Comparison of ENCODE assay signal across 8 mouse cellular contexts in genomic region chr17:84044472-84044936, GRCm38 (mm10).
DNase-seq lines count a peak whose midpoint lies in the region; ATAC-seq and TF ChIP-seq lines count a peak whose summit lies in the region.

No protein-coding gene starts in this region.

- H3K4me3 ChIP-seq in hindbrain, embryonic 11.5 days (ENCODE audit: low read depth, low read length): no peak overlapping the region
- H3K4me3 ChIP-seq in hindbrain, embryonic 13.5 days: no peak overlapping the region
- no peak overlapping the region for H3K4me3 ChIP-seq in heart, embryonic 11.5 days (ENCODE audit: low read depth, low read length)
- no peak overlapping the region for H3K4me3 ChIP-seq in cerebellum, adult 2 months (replicated peaks; ENCODE audit: insufficient read depth, low read depth, low read length)

- no peak for TF ChIP-seq CTCF in cerebellum, adult 2 months (IDR thresholded peaks at IDR 0.05; ENCODE audit: borderline replicate concordance, insufficient read depth, low read depth, low read length)

- no peaks in the 10 kb centered on the region for H3K9me3 ChIP-seq in hindbrain, embryonic 11.5 days (ENCODE audit: control insufficient read depth, low read length)
- no peaks in the 10 kb centered on the region; the same call in 1 of the 2 replicates for H3K9me3 ChIP-seq in hindbrain, embryonic 13.5 days
- H3K9me3 ChIP-seq in heart, embryonic 11.5 days (replicated peaks; ENCODE audit: control insufficient read depth, low read length): peaks cover 5% of the 10 kb centered on the region; the same call in 1 of the 2 replicates

- no peaks in the 10 kb centered on the region for H3K36me3 ChIP-seq in hindbrain, embryonic 11.5 days (ENCODE audit: control insufficient read depth, insufficient read depth, low read length)
- H3K36me3 ChIP-seq in hindbrain, embryonic 13.5 days: no peaks in the 10 kb centered on the region
- peaks cover 2% of the 10 kb centered on the region; the same call in 1 of the 2 replicates for H3K36me3 ChIP-seq in heart, embryonic 11.5 days (ENCODE audit: control insufficient read depth, insufficient read depth, low read length)

- WGBS in hindbrain, embryonic 11.5 days: 46% methylated on average over 5 of the region's 5 CpGs
- WGBS in hindbrain, embryonic 13.5 days: 52% methylated on average over 5 of the region's 5 CpGs
- WGBS in heart, embryonic 11.5 days (ENCODE audit: insufficient replicate concordance): 33% methylated on average over 5 of the region's 5 CpGs
- 39% methylated on average over 5 of the region's 5 CpGs for WGBS in cerebellum, adult 2 months

- H3K27me3 ChIP-seq in hindbrain, embryonic 11.5 days (ENCODE audit: control insufficient read depth, insufficient read depth, low read length): no peaks in the 10 kb centered on the region
- no peaks in the 10 kb centered on the region for H3K27me3 ChIP-seq in hindbrain, embryonic 13.5 days
- no peaks in the 10 kb centered on the region for H3K27me3 ChIP-seq in heart, embryonic 11.5 days (ENCODE audit: control insufficient read depth, insufficient read depth, low read length)
- H3K27me3 ChIP-seq in cerebellum, adult 2 months (ENCODE audit: control insufficient read depth, insufficient read depth, low read length): no peaks in the 10 kb centered on the region

- no peak for TF ChIP-seq POLR2A in cerebellum, adult 2 months (IDR thresholded peaks at IDR 0.05; ENCODE audit: borderline replicate concordance, insufficient read depth, low read length)

- no peak for DNase-seq in hindbrain, embryonic 11.5 days (ENCODE audit: low spot score)
- peak; percentile 63 to 79 for DNase-seq in kidney, postnatal 25 days
- peak; percentile 81 for DNase-seq in mesoderm, embryonic 11.5 days (ENCODE audit: low read depth, low spot score)
- DNase-seq in cerebellum, adult 2 months: no peak
- no peak for DNase-seq in left cerebral cortex, adult 9 months (ENCODE audit: low spot score in 2 of 2)
- no peak for DNase-seq in natural killer cell, adult 2 months (ENCODE audit: low spot score in 2 of 2)

- peak; percentile 35; the same call in 1 of the 2 replicates for ATAC-seq in hindbrain, embryonic 11.5 days (ENCODE audit: low FRiP score)
- no peak for ATAC-seq in hindbrain, embryonic 13.5 days (ENCODE audit: low FRiP score)
- ATAC-seq in heart, embryonic 11.5 days (replicated peaks; ENCODE audit: insufficient number of reproducible peaks, low FRiP score, low TSS enrichment): peak; percentile 71; the same call in 1 of the 2 replicates

- no peaks in the 10 kb centered on the region for H3K4me1 ChIP-seq in hindbrain, embryonic 11.5 days (replicated peaks; ENCODE audit: control insufficient read depth, insufficient read depth, low read length)
- H3K4me1 ChIP-seq in hindbrain, embryonic 13.5 days (replicated peaks): peaks cover 8% of the 10 kb centered on the region; the same call in 1 of the 2 replicates
- H3K4me1 ChIP-seq in heart, embryonic 11.5 days (ENCODE audit: control insufficient read depth, insufficient read depth, low read length): peaks cover 18% of the 10 kb centered on the region; the same call in 1 of the 2 replicates
- H3K4me1 ChIP-seq in cerebellum, adult 2 months (ENCODE audit: control insufficient read depth, insufficient read depth, low read length): no peaks in the 10 kb centered on the region

- H3K27ac ChIP-seq in hindbrain, embryonic 11.5 days (ENCODE audit: low read depth, low read length): no peak overlapping the region
- no peak overlapping the region for H3K27ac ChIP-seq in hindbrain, embryonic 13.5 days
- H3K27ac ChIP-seq in heart, embryonic 11.5 days (ENCODE audit: low read depth, low read length): peak overlapping the region; percentile 50; the same call in 1 of the 2 replicates
- no peak overlapping the region for H3K27ac ChIP-seq in cerebellum, adult 2 months (ENCODE audit: insufficient read depth, low read length)

- no peak overlapping the region for H3K4me2 ChIP-seq in hindbrain, embryonic 11.5 days (replicated peaks; ENCODE audit: low read depth, low read length)
- H3K4me2 ChIP-seq in hindbrain, embryonic 13.5 days: no peak overlapping the region
- no peak overlapping the region for H3K4me2 ChIP-seq in heart, embryonic 11.5 days

- no peak overlapping the region for H3K9ac ChIP-seq in hindbrain, embryonic 11.5 days (ENCODE audit: low read depth, low read length)
- no peak overlapping the region; the same call in 1 of the 2 replicates for H3K9ac ChIP-seq in hindbrain, embryonic 13.5 days
- no peak overlapping the region for H3K9ac ChIP-seq in heart, embryonic 11.5 days (ENCODE audit: low read depth, low read length)

Comparison
In these comparisons a context has a peak if more than half of its experiments do, and no peak if none do; other contexts are left out.
1. DNase-seq: peak in kidney, postnatal 25 days (2 of 2) and mesoderm, embryonic 11.5 days (single experiment); none in hindbrain, embryonic 11.5 days (single experiment), cerebellum, adult 2 months (0 of 2), left cerebral cortex, adult 9 months (0 of 2) and natural killer cell, adult 2 months (0 of 2).